Mouse (Mus musculus): ENCODE measurements around the gene Cmtm7. TPM values are rescaled to one million over a fixed set of nuclear protein-coding genes. Genes with fewer than 3 reads are reported as not detected.

Gene Cmtm7
- polyA plus RNA-seq, 1 experiment from 2014 or later = 104 TPM

- Histone ChIP-seq H3K27me3 (no peaks in the 10 kb centered on the region), H3K4me2 (no peak overlapping the region), H3K4me3 (no peak overlapping the region), H3K27ac (no peak overlapping the region), H3K9me3 (peaks cover 3% of the 10 kb centered on the region; the same call in 1 of the 2 replicates), H3K9ac (no peak overlapping the region), H3K36me3 (peaks cover 73% of the 10 kb centered on the region), H3K4me1 (no peaks in the 10 kb centered on the region)
- WGBS = 93% methylated on average over 4 of the region's 4 CpGs
- ATAC-seq (ENCODE audit: insufficient number of reproducible peaks, insufficient read depth, low FRiP score, low TSS enrichment, low read depth) = no peak
Observed at GRCm38 (mm10) chr9:114707805-114708204, 73.9 kb downstream of the Cmtm7 start.

Other genes with a start within 250 kb of the Cmtm7 start
- gene Trim71, start 217.5 kb downstream of the Cmtm7 start, polyA plus RNA-seq (2015; fragmentation: Nextera tagmentation; extraction: Ambion mirVana) = 0.39 and 0.46 TPM in 2 replicates
- 77.0 and 83.5 TPM in 2 replicates for gene Cnot10, start 141.7 kb downstream of the Cmtm7 start, polyA plus RNA-seq (2015; fragmentation: Nextera tagmentation; extraction: Ambion mirVana)
- gene Dync1li1, start 93.1 kb downstream of the Cmtm7 start, polyA plus RNA-seq (2015; fragmentation: Nextera tagmentation; extraction: Ambion mirVana) = 68.3 and 68.5 TPM in 2 replicates
- gene Cmtm6, start 50.7 kb downstream of the Cmtm7 start, polyA plus RNA-seq (2015; fragmentation: Nextera tagmentation; extraction: Ambion mirVana) = 32.6 and 38.3 TPM in 2 replicates
- gene Cmtm8, start 62.3 kb upstream of the Cmtm7 start, polyA plus RNA-seq (2015; fragmentation: Nextera tagmentation; extraction: Ambion mirVana) = 13.2 and 19.2 TPM in 2 replicates
- 10.6 and 10.8 TPM in 2 replicates for gene Gpd1l, start 152.1 kb upstream of the Cmtm7 start, polyA plus RNA-seq (2015; fragmentation: Nextera tagmentation; extraction: Ambion mirVana)
- gene Osbpl10, start 196.7 kb upstream of the Cmtm7 start, polyA plus RNA-seq (2015; fragmentation: Nextera tagmentation; extraction: Ambion mirVana) = 1.6 and 2.3 TPM in 2 replicates
- gene Rps27rt, start 200.9 kb upstream of the Cmtm7 start, polyA plus RNA-seq (2015; fragmentation: Nextera tagmentation; extraction: Ambion mirVana) = 519 and 954 TPM in 2 replicates